Mouse (Mus musculus): ENCODE results near the gene Ptpn5.

GRCm38 (mm10) chr7:47076729-47077128 is 56.8 kb downstream of the Ptpn5 start:
- TF ChIP-seq POLR2A (IDR thresholded peaks at IDR 0.05; ENCODE audit: insufficient read depth, low read depth, low read length) (no peak), CTCF (IDR thresholded peaks at IDR 0.05) (no peak)
